Mouse (Mus musculus): Measurements from ENCODE around the gene Myog.

Gene Myog

DNA sequence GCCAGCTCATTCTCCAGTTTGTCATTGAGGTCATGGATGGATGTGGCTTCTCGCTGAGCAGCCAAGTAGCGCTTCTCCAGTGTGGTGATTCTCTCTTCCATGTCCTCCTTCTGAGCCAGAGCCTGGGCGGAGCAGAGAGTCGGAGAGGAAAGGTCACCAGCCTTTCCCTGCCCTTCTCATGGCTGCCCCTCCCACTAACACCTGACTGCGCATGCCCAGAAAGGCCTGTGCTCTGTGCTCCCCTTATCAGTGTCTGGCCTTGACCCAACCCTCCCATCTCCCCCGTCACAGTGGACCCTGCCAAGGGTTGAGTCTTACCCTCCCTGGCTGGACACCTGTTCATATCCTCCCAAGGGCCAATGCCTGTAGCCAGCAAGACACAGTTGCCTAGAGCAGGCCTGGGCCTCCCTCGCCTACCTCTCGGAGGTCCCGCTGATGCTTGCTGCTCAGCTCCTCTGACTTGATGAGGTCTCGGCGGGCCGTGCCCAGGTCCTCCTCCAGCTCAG is 37.1 kb downstream of the Myog start:
- no peak for DNase-seq (ENCODE audit: low read depth)

DNA sequence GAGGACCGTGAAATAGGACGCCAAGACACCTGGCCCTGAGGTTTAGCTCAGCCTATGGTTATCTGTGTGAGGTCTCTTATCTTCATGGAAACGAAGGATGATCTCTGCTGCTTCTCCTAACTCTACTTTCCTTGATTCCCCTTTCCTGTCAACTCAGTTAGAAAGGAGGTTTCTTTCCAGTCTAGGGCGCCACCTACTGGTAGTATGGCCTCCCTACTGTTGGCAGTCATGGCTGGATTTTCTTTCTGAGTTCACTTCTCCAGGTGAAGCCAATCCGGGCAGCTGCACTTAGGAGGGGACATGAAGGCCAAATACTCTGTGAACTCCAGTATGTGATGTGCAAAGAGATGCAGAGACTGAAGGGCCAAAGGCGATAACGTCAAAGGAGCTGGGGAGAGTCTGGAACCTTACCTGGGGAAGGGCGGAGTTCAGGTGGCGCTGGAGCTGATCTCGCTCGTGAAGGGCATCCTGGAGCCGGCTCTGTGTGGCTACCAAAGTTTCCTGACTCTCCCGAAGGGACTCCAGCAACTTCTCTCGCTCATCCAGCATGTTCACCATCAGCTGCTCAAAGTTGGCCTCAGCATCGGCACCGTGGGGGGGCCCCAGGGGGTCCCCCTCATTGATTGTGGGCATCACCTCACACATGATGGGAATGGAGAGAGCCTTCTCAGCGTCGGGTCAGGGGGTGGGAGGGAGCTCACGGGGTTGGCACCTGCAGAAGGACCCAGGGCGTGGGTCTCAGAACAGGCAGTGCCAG is 42.3 kb downstream of the Myog start:
- DNase-seq (ENCODE audit: low read depth): peak; percentile 56

GRCm38 (mm10) chr1:134332770-134333271 is 43.0 kb downstream of the Myog start, which contains the start of gene Ppfia4:
Gene Ppfia4 (minus strand): TSS chr1:134332928.
- DNase-seq (ENCODE audit: low read depth): peak; percentile 17

- no peak for DNase-seq (ENCODE audit: low read depth)
Observed at GRCm38 (mm10) chr1:134333371-134334110, 43.8 kb downstream of the Myog start.

GRCm38 (mm10) chr1:134334111-134334827 is 44.5 kb downstream of the Myog start:
- no peak for DNase-seq (ENCODE audit: low read depth)

DNA sequence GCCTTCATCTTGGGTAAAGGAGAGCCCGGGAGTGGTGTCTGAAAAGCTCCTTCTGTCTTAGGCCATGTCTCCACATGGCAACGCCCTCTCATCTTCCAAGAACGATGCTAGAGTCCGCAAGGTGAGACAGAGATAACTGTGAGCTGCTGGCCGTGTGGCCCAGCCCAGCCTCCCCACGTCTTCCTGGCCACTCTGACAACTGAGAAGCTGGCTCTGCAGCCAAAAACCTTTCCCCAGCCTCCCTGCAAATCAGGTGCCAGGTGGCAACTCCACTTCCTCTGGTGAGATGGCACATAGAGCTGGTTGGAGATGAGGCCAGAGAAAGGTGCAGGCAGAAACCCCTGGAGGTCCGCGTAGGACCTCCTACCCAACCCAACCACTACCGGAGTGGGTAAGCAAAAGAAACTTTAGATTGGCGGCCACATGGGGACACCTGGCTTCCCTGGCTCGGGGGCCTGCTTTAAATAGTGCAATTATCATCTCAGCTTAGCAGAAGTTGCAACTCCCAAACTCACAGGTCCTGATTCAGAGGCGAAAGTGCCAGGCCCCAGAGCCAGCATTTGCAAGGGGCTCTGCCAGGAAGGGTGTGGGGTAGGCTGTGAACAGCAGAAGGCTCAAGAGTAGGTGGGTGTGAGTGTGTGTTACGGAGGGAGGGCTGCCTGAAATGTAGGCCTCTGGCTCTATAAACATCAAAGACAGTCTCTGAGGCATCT is 45.6 kb downstream of the Myog start:
- no peak for DNase-seq (ENCODE audit: low read depth)

- no peak for DNase-seq (ENCODE audit: low read depth)
Observed at GRCm38 (mm10) chr1:134335924-134336810, 46.4 kb downstream of the Myog start.

DNA sequence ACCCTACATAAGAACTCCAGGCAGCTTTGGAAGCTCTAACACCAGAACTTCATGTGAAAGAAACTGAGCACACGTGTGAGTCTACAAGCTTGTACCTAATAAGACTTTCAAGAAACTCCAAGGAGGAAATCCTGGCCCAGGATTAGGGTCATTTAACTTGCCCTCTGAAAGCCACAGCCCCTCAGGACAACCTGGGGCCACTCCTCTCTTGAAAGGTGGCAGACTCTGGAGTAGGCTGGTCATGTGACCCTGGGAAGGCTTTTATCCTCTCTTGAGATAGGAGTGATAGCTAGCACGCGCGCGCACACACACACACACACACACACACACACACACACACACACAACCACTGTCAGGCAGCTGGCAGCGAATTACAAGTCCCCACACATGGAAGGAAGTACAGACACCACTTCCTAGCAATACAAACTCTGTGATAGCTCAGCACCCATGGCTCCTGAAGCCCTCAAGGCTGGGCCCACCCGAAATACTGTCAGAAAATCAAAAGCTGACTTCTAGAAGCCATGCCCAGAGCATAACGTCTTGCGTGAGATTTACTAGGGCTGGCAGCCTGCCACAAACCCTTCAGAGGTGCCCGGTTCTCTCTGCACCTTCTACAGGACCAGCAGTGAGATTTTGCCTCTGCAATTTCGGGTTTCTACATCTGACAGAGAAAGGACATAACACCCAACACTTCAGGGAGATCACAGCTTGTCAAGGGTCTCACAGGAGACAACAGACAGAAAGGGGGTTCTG is 47.3 kb downstream of the Myog start:
- no peak for DNase-seq (ENCODE audit: low read depth)

DNA sequence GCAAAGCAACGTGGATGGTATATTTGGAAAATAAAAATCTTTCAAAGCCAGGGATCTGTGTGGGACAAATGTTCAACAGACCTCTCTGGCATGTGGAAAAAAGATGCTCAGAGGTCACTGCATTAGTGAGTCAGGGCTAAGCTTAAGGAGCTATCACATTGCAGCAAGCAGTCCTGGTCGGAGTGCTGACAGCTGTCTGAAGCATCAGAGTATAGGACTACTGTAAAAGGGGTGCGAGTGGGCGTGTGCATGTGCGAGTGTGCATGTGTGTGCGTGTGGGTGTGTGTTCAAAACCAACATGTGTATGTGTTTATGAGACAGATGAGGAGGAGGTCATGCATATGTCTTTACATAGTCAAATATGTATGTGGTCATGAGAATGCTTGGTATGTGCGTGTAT is 49.4 kb downstream of the Myog start:
- DNase-seq (ENCODE audit: low read depth): no peak

- DNase-seq (ENCODE audit: low read depth): no peak
Observed at GRCm38 (mm10) chr1:134339757-134340619, 50.2 kb downstream of the Myog start.

DNA sequence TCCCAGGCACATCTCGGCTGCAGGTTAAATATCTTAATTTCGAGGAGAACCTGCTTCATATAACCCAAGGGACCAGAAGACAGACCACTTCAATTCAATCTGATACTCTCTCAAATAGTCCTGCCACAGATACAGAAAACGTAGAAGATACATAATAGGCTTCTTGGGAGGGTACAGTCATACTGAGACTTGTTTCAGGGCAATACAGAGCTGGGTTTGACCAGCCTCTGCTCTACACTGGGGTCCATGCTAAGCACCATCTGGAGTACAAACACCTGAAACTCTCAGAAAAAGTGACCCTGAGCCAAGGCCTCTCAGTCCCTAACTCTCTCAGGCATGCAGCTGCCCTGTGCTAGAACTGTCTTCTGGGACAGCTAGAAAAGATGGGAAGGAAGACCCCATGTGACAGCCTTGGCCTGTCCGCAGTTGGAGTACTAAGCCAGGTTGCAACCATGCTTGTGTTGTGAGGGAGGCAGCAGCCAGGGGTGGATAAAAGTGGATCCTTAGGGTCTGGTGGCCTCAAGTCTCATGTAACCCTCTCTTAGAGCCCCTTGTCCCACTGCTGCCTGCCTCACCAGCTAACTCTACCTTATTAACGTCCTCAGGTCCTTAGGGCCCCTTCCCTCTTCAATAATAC is 52.0 kb downstream of the Myog start:
- no peak for DNase-seq (ENCODE audit: low read depth)

Measured in c-Kit-positive CD71-negative TER-119-negative erythroid progenitor cells, embryonic 14.5 days (primary cell).